Mouse (Mus musculus) natural killer cell, adult 2 months (primary cell): Measurements from ENCODE around the gene Tiparp.

Experiments used
- DNase-seq, 2 experiments: peaks; one replicate each; pipeline ENCODE4 v3.0.0; 2022; ENCODE audit warnings: low spot score in 2 of 2

Tiparp gene

DNA sequence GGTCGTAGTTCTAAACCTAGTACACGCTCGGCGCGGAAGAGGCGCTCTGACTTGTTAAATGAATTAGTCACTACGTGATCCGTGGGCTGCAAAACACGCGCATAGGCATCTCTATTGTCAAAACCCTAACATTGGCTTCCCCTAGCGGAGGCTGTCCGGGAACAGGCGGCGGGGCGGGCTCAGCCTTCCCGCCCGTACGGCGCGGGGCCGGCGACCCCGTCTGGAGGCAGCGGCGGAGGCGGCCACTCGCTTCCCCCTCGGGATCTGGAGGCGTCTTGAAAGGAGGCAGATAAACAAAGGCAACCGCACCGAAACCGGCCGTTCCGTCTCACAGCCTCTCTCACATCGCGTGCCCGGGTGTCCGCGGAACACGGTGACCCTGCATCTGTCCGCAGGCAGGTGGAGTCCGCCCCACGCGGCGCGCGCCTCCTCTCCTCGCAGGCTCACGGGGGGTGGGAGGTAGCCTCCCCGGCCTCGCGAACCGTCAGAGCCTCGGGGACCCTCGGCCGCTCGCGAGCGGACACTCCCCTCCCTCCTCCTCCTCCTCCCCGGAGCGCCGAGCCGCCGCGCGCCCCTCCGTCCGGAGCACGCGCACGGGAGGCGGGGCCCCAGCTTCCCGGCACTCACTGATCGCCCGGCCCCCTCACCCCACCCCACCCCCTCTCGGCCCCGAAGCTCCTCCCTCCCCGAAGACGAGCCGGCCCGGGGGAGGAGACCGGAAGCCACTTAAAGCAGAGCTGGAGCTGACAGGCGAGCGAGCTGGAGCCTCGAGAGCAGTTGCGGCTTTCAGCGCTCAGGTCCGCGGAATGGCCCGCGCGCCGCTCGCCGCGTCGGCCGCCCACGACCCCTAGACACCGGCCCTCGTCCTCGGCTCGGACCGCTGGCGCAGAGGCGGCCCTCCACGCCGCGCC is at the start of gene Tiparp:
Gene Tiparp (plus strand): TSS at position 720 of the 911 bp plus-strand sequence.
- DNase-seq, result peak; percentile 83 to 89

DNA sequence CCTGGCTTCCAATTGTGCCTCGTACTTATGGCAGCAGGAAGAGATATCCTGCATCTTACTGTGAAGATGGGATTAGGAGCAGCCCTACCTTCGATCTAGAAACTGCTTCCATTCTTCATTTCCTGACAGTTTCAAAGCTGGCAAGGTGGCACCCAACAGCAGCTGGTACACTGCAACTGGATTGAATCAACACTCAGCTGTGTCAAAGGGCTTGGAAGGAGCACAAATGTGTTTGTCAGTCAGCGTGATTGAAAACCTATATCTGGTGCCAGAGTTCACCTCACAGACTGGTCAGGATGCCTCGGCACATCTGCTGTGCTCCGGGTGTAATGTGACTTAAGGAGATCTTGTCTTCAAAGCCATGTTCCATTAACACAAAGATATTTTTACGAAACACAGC is 47.5 kb upstream of the Tiparp start:
- no peak for DNase-seq

DNA sequence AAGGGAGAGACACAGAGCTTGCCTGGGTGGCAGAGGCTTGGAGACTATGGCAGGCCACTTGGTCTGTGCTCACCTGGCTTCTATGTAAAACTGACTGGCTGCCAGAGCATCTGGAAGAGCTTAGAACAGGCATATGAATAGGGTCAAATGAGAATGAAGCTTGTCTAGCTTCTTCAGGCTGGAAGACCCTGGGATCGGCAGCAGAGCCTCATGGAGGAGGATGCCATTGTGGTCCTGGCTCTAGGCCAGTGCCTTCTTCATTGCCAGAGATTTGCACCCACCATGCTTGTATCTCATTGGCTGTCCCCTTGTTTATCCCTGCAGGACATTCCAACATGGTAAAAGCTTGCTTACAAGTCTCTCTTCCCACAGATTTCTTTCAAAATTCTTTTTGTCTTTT is 45.9 kb upstream of the Tiparp start:
- no peak for DNase-seq

DNA sequence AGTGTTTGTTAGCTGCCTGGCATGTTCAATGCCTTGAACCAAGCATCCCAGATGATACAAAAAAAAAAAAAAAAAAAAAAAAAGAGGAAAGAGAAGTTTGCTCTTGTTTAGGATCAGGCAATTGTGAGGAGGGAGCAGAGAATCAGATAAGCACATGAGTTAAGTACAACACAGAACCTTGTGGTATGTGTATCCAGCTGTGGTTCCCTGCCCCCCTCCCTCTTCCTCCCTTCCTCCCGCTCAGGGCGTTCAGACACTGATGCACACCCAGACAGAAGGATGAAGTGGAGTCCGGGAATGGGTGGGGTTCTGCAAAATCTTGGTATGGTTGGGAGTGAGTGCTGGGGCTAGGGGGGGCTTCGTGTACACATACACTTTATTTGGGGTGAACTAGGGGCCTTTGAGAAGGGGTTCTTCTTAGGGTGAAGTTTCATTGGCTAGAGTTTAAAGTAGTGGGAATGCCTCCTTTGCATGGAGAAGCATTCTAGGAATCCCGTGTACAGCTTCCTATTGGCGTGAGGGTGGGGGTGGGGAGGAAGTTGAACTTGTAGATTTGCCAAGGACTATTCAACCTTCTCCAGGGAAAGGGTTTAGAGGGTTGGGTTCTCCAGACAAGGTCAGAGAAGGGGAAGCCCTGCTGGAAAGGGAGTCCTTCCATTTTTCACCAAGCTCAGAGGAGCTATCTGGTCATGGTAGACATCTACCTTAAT is 45.4 kb upstream of the Tiparp start:
- DNase-seq, result no peak

DNA sequence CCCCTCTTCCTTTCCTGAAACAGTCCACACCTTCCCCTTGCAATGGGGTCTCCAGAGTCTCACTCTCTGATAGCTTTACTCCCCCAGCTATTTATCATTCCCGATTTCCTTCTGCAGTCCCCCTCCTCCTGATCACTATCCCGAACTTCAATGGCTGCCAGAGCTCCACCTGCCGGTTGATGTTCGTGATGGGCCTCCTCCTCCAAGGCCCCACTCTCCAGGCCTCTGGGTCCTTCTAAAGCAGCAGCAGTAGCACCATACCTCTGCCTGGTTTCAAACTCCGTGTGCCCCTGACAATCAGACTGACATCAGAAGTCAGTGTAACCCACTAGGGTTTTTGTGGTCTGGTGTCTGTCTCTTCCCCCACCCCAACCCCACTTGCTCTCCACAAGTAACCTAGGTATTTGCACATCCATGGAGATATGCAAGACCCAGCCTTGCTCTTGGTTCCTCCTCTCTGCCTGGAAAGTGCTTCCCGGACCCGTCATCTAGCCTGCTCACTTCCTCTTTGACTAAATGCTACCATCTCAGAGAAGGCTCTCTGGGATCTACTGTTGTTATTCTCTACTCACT is 44.0 kb upstream of the Tiparp start:
- DNase-seq, result no peak

DNA sequence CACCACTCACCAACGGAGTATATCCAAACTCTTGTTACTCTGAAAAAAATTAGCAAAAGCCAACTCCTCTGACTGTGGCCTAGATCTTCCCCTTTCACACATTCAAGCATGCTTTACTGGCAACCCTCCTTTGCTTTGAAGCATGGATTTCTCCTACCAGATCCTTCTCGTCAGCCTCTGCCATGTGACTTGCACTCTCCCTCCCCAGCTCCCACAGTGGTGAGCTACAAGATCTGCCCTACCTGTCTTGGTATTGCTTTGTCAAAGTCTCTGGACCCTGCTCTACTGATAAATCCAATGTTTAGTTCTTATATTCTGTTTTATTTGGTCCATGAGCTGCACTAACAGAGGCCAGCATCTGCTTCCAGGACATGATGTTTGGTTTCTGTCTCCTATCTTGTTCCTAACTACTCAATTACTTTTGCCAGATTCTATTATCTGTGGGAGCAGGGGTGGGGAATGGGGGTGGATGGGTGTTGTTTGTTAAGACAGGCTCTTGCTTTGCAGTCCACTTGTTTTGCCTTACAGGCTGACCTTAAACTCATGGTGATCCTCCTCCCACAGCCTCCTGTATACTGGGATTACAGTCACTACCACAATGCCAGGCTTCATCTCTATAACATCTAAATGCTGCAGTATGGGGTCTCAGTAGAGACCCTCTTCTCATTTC is 40.7 kb upstream of the Tiparp start:
- no peak for DNase-seq

DNA sequence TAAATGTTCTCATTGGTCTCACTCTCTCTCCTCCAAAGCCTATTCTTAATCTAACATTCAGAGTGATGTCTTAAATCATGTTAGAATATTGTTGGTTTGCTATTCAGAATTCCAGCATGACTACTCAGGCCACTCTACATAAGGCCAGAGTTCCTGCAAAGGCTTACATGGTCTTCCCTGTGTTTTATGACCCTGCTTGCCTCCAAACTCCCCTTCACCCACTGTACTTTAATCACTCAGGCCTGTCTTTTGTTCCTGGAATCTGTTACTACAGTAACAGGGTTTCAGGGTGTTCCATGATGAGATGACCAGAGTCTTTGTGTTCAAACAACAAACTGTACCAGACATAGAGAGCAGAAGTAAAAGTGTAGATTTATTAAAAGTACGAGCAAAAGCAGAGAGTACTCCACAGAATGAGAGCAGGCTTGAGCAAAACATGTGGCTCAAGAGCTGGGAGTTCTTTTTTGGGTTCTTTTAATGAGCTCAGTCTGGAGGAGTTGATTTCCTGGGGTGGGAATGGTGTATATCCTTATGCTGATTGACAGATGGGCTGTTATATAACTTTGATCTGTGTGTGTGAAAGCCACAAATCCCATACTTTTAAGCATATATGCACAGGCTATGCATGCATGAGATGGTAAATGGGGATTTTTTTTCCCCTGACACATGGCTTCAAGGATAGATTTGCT is 39.5 kb upstream of the Tiparp start:
- DNase-seq, result no peak

DNA sequence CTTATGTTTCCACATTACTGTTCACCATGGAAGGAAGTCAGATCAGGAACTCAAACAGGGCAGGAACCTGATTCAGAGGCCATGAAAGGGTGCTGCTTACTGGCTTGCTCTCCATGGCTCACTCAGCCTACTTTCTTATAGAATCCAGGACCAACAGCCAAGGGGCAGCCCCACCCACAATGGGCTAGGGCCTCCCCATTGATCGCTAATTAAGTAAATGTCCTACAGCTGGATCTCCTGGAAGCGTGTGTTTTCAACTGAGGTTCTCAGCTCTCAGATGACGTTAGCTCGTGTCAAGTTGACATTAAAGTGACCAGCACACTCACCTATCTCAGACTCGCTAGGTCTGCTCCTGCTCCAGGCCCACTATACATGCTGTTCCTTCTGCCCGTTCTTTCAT is 38.6 kb upstream of the Tiparp start:
- DNase-seq, result no peak

DNA sequence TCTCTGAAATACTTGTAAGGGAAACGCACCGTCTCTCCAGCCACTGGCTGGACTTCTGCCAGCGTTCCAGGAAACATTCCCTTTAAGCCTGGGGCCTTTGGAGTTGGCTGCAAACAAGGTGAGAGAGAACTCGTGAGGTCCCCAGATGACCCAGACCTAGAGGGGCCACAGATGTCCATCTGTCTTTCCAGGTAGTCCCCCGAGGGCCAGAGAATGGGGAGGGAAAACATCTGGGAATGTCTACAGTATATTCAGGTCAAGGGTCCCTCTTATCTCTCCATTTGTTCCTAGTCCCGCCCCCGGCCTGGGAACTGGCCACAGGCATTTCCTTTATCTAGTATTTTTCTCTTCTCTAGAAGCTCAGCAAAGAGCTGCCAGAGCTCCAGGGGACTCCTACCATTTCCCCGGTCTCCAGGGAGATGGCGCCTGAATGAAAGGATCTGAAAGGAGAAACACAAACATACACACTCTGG is 33.9 kb upstream of the Tiparp start:
- no peak for DNase-seq

DNA sequence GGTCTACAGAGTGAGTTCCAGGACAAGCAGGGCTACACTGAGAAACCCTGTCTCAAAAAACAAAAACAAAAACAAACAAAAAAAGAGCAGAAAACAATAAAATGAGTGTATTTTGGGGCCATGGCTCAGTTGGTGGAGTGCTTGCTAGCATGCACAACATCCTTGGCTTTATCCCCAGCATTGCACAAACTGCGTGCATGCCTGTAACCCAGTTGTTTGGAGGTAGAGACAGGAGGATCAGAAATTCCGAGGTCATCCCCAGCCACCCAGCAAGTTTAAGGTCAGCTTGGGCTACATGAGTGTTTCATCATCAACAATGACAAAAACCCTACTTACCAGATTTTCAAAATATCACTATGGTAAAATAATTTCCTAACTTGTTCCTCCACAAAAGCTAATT is 20.4 kb upstream of the Tiparp start:
- DNase-seq, result no peak

DNA sequence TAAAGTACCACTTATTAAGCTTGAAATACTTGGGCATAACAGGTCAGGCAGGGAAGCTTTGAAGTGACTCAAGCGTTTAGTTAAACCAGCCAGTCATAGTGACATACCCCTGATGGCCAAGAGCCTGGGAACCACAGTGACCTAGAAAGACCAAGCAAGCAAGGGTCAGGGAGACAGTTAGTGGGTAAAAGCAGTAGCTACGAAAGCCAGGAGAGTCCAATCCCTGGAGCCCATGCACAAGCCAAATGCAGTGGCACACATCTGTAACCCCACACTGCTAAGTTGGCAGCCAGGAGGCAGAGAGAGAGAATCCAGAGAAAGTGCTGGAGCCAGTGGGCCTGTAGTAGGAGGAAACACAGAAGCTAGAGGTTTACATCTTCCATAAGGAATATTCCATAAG is 17.6 kb upstream of the Tiparp start:
- no peak for DNase-seq

DNA sequence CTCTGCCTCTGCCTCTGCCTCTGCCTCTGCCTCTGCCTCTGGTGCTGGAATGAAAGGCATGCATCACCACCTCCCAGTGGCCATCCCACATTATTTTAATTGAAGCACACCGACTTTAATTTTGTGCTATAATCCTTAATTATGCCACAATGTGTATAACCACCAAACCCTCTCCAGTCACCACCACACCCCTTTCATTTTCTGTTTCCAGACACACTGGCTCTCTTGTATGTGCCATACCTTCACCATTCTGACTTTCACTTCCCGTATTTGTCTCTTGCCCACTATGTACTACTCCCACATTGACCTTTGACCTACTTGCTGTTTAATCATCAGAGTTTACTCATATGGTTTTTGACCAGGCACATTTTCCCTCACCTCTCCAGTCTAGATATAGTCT is 12.5 kb upstream of the Tiparp start:
- peak; percentile 20 to 42 for DNase-seq

DNA sequence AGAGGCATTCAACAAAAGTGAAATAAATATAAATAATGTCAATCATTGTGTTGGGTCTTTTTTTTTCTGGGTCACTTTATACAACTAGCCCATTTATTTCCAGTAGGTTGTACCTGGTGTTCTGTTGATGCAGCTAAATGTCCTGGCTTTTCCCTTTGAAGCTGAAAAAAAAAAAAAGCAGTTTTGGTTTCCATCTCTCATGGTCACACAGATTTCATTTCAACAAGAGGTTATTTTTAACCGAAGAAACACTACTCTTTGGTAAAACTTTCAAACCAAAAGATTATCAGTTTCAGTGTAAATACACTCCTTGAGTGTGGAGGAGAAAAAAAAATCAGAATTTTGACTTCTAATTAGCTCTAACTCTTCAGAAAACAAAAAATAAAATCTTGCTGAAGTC is 11.7 kb upstream of the Tiparp start:
- no peak for DNase-seq

DNA sequence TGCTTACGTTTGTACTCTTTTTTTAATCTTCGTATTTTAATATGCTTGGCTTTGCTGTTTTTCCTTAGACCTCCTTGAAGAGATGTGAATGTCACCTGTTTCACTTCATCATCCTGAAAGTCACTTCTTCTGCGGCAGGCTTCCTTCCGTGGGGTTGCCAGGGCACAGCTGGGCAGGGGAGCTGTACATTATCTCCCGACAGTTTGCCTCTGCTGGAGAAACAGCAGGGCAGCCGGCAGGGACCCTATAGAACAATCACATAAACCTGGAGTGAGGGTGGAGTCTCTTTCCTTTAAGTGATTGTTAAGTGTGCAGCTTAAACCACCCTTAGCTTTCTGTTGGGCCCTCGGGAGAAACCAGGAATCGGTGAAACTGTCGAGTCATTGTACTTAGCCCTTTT is 11.1 kb upstream of the Tiparp start:
- DNase-seq, result no peak

DNA sequence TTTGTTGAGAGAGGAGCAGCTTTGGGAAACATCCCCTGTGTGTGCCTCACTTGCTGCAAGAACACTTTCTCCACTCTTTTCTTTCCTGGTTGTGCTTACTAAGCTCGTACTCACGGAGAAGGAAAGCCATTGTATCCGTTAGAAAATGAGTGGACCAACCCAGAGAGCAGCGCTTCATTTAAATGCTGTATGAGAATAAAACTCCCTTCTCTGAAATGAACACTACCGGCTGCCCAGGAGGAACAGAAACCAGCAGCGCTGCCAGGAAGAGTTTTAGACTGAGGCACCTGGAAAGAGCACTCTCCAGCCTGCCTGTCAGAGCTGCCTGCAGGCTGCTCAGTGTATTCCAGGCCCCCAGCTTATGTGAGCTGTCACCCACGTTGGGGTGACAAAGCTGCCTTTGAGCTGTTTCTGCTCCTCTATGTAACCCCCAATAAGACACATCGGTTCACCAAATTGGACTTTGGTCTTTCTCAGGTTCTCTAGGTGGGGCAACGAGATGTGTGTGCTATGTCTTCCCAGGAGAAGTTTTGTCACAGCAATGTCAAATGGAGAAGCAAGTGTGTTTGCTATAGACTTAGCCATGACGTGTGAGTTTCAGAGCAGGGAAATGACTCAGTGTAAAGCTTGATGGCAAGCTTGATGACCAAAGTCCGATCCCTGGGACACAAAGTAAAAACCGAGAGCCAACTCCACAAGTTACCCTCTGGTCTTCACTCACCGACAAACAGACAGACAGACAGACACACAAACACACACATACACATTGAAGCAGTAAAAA is 10.3 kb upstream of the Tiparp start:
- DNase-seq, result peak in 1 of 2 experiments; percentile 35

DNA sequence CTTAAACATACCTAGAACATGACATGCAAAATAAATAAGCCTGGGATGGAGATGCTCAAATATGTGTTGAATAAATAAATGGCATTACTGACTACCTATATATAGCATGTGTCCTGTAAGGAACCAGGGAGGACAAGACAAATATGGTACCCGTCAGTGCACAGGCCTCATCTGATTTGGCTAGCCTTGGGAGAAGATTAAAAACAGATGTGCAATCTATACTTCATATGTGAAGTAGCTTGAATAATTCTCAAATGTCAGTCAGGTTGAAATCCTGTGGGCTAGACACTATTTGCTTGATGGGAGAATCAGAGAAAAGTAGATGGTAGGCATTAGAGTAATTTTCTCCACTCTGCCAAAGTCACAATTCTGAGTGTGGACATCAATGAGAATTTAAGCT is 6.8 kb upstream of the Tiparp start:
- DNase-seq, result no peak

DNA sequence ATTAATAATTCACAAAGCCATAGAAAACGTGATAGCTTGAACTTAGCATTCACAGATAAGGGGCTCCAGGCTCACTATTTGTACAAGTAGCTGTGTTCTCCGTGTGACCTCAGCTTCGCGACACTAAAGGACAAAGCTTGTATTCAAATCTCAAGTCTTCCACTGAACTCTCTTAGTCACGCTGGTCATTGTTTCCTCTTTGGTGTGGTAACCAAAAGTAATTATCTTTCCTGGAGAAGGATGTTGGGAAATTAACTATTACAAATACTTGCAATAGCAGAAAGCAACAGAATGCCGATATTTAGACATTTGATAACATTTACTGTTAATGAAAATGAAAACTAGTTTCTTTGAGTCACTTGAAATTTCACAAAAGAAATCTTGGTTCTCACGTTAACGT is 4.8 kb upstream of the Tiparp start:
- DNase-seq, result no peak

DNA sequence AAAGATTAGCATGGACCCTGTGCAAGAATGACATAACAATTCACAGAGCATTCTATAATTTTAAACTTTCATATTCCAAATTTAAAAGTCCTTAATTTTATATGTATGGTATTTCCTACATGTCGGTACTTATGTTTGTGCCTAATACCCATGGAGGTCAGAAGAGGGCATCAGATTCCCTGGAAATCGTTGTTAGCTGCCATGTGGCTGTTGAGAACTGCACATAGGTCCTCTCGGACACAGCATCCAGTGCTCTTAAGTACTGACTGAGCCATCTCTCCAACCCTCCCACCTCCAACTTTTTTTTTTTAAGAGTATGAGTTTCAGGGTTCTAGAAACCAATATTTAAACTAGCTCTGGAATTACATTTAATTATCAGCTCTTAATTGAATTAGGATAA is 2.5 kb upstream of the Tiparp start:
- no peak for DNase-seq

DNA sequence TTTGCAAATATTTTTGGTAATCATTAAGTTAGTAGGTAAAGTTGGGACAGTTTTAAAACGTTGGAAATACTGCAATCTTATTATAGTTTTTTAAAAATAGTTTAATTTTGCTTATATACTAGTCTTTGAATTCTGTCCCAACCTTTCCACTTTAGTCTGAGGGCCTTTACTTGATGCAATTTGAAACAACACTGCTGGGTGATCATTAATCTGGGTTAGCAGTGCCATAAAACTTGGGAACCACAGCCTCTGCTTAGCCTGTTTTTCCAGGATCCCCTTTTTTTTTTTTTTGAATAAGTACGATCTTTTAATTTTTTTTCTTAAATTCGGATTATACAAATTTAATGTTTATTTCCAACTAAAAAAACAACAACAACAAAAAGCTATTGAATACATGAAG is 1.0 kb upstream of the Tiparp start:
- no peak for DNase-seq

DNA sequence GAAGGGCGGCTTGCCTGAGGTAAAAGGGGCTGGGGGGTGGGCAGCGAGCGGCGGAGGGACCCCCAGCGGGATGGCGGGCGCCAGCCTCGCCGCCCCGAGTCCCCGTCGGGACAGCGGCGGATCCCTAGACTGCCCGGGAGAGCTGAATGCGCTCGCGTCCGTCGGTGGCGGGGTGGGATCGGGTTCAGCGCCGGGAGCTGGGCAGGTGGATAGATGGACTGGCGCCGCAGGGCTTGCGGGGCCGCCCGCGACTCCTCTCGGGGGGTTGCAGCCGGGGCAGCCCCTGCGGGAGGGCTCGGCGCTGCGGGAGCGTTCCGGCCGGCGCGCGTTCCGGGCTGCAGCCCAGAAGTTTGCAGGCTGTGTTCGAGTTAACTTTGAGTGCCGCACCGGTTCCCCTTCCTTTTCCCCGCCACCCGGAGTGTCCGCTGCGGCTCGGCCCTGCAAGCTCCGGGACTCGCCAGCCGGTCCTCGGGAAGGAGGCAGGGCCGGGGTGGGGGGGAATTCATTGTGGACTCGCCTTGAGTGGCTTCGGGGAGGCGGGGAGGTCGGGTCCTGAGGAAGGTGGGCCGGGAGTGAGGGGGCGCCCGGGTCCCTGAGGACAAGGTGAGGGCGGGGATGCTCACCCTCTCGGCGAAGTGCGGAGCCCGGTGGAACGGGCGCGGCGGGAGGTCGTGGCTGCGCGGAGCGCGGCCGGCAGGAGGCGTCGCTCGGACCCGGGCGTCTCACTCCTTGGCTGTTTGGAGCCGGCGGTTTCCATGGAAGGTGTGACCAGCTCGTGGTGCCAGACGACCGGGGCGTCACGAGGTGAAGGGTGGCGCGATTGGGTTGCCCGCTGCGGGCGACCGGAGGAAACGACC is 632 bp downstream of the Tiparp start:
- DNase-seq, result peak; percentile 58 to 65
